Mouse (Mus musculus): Measurements from ENCODE around the gene Chrna4.

The Chrna4 gene

GRCm38 (mm10) chr2:181035186-181035585 is 8.2 kb downstream of the Chrna4 start:
- DNase-seq: no peak

- no peak for DNase-seq
Observed at GRCm38 (mm10) chr2:181033310-181033709, 10.0 kb downstream of the Chrna4 start.

GRCm38 (mm10) chr2:181032407-181032806 is 10.9 kb downstream of the Chrna4 start:
- no peak for DNase-seq

- DNase-seq: peak; percentile 33
Observed at GRCm38 (mm10) chr2:181031406-181031934, 11.9 kb downstream of the Chrna4 start.

- no peak for DNase-seq
Observed at GRCm38 (mm10) chr2:181008339-181008738, 35.0 kb downstream of the Chrna4 start.

GRCm38 (mm10) chr2:181007054-181007453 is 36.3 kb downstream of the Chrna4 start:
- no peak for DNase-seq

GRCm38 (mm10) chr2:180996905-180997304 is 46.4 kb downstream of the Chrna4 start:
- no peak for DNase-seq

- DNase-seq: peak; percentile 62
Observed at GRCm38 (mm10) chr2:180996436-180996835, 46.9 kb downstream of the Chrna4 start.

GRCm38 (mm10) chr2:180995457-180995856 is 47.9 kb downstream of the Chrna4 start:
- no peak for DNase-seq

- no peak for DNase-seq
Observed at GRCm38 (mm10) chr2:180994360-180994759, 49.0 kb downstream of the Chrna4 start.

GRCm38 (mm10) chr2:180990347-180990746 is 53.0 kb downstream of the Chrna4 start:
- DNase-seq: peak; percentile 12

GRCm38 (mm10) chr2:180988948-180989347 is 54.4 kb downstream of the Chrna4 start:
- DNase-seq: no peak

- DNase-seq: peak; percentile 15
Observed at GRCm38 (mm10) chr2:180988347-180988913, 54.9 kb downstream of the Chrna4 start.

- DNase-seq: no peak
Observed at GRCm38 (mm10) chr2:180987432-180988030, 55.8 kb downstream of the Chrna4 start.

- DNase-seq: no peak
Observed at GRCm38 (mm10) chr2:180987001-180987400, 56.3 kb downstream of the Chrna4 start.

- no peak for DNase-seq
Observed at GRCm38 (mm10) chr2:180986449-180986848, 56.9 kb downstream of the Chrna4 start, which contains the start of gene Col20a1. Gene Col20a1, plus strand, starts transcription at chr2:180986535.

GRCm38 (mm10) chr2:180985635-180986034 is 57.7 kb downstream of the Chrna4 start:
- no peak for DNase-seq

GRCm38 (mm10) chr2:180981133-180981532 is 62.2 kb downstream of the Chrna4 start:
- no peak for DNase-seq
